Mouse (Mus musculus) lung, postnatal 0 days (tissue): ENCODE results near the gene Gpr33. TPM values are rescaled to one million over a fixed set of nuclear protein-coding genes. Genes with fewer than 3 reads are reported as not detected.

Experiments
- ATAC-seq: fragments of 200-750 bp; cut with Nextera tagmentation; 2 replicates; pipeline ENCODE4 v1.8.0; 2017; ENCODE audit warnings: moderate library complexity
- DNase-seq: peaks from one replicate; pipeline ENCODE4 v3.0.0-alpha.2; 2016; ENCODE audit warnings: low spot score
- H3K27ac ChIP-seq: fragments of 300-500 bp; sonication (generic); 2 replicates; pipeline ENCODE4 v1.5.1; 2014; ENCODE audit warnings: antibody characterized with exemption, mild to moderate bottlenecking, low read length, mixed read lengths
- H3K27me3 ChIP-seq: fragments of 300-500 bp; sonication (generic); replicated peaks from 2 replicates; pipeline ENCODE4 v1.6.1; 2014; ENCODE audit warnings: low read length, mixed read lengths; ENCODE audit not compliant: insufficient read depth
- H3K36me3 ChIP-seq: fragments of 300-500 bp; sonication (generic); 2 replicates; pipeline ENCODE4 v1.6.1; 2014; ENCODE audit warnings: low read length, mixed read lengths; ENCODE audit not compliant: insufficient read depth
- H3K4me1 ChIP-seq: fragments of 300-500 bp; sonication (generic); 2 replicates; pipeline ENCODE4 v1.6.1; 2014; ENCODE audit warnings: antibody characterized with exemption, low read depth, low read length, mixed read lengths; ENCODE audit not compliant: insufficient read depth
- H3K4me2 ChIP-seq: fragments of 300-500 bp; sonication (generic); replicated peaks from 2 replicates; pipeline ENCODE4 v1.6.1; 2014; ENCODE audit warnings: low read depth, mild to moderate bottlenecking, low read length, moderate library complexity, mixed read lengths
- H3K4me3 ChIP-seq: fragments of 300-500 bp; sonication (generic); 2 replicates; pipeline ENCODE4 v1.5.1; 2014; ENCODE audit warnings: low read depth, low read length
- H3K9ac ChIP-seq: fragments of 300-500 bp; sonication (generic); replicated peaks from 2 replicates; pipeline ENCODE4 v1.6.1; 2014; ENCODE audit warnings: low read depth, mild to moderate bottlenecking
- H3K9me3 ChIP-seq: fragments of 300-500 bp; sonication (generic); 2 replicates; pipeline ENCODE4 v1.6.1; 2016; ENCODE audit warnings: low read length, mixed read lengths
- CTCF ChIP-seq: IDR thresholded peaks from 2 replicates; pipeline ENCODE4 v1.5.1; 2016; ENCODE audit warnings: antibody characterized with exemption, mild to moderate bottlenecking
- EP300 ChIP-seq: IDR thresholded peaks from 2 replicates; pipeline ENCODE4 v1.6.1; 2016; ENCODE audit warnings: antibody characterized with exemption, mild to moderate bottlenecking, control low read depth
- WGBS: fragments of 180-500 bp; shearing (Covaris S2); extraction: QIAGEN DNeasy Blood & Tissue Kit; methylation state at CpG from one replicate; pipeline ENCODE4 v1.1.7; 2014; 5-methylcytosine and 5-hydroxymethylcytosine counted together
- polyA plus RNA-seq: library from polyadenylated mRNA; unstranded; fragments of >200 nt; fragmentation: Nextera tagmentation; extraction: Ambion mirVana; gene quantifications from 2 replicates; pipeline ENCODE4 v1.2.1, GENCODE M21; 2015

The Gpr33 gene
- polyA plus RNA-seq, 1 experiment from 2014 or later = not detected

DNA sequence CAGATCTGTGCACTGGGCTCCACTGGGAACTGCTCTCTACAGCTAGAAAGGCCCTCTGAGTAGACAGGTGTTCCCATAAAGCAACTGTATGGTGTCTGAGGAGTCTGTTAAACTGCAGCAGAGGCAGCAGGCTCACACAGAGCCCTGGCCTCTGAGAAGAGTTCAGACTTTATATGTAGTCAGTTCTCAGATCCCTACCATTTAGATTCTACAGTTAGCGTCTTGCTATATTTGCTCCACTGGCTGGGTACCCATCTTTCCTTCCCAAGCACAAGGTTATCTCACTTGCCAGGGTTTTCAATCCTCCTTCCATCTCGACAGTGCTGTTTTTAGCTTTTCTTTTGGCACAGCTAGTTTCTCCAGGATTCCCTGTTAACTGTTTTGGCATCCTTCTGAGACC lies 37.2 kb downstream of the Gpr33 start:
- Histone ChIP-seq H3K4me1 (no peaks in the 10 kb centered on the region), H3K36me3 (no peaks in the 10 kb centered on the region), H3K9me3 (no peaks in the 10 kb centered on the region), H3K27me3 (no peaks in the 10 kb centered on the region), H3K27ac (no peak overlapping the region), H3K4me3 (no peak overlapping the region), H3K4me2 (no peak overlapping the region), H3K9ac (no peak overlapping the region)
- 71% methylated on average over 2 of the region's 2 CpGs for WGBS
- no peak for ATAC-seq
- TF ChIP-seq CTCF = no peak
- TF ChIP-seq EP300 = no peak
- no peak for DNase-seq

DNA sequence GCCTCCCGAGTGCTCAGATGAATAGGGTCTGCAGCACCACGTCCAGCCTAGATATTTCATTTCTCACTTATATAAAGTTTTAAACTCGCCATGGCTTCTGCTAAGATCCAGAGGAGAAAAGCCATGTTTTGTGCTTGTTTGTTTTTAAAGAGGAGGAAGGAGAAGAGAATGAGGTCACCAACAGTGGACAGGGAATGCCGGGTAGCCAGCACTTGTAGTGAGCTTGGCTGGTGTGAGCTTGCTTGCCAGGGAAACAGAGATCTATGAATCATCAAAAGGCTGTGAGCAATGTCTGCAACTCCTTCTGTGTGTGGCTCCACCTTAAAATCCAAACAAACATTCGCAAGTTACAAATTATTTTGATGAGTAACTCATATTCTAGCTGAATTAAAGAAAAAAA lies 39.3 kb downstream of the Gpr33 start:
- Histone ChIP-seq H3K27me3 (no peaks in the 10 kb centered on the region), H3K9me3 (no peaks in the 10 kb centered on the region), H3K9ac (no peak overlapping the region), H3K4me3 (no peak overlapping the region), H3K4me1 (no peaks in the 10 kb centered on the region), H3K27ac (no peak overlapping the region), H3K4me2 (no peak overlapping the region), H3K36me3 (no peaks in the 10 kb centered on the region)
- WGBS = 83% methylated on average over 5 of the region's 5 CpGs
- ATAC-seq = no peak
- DNase-seq = no peak
- TF ChIP-seq EP300 = no peak
- TF ChIP-seq CTCF = no peak

DNA sequence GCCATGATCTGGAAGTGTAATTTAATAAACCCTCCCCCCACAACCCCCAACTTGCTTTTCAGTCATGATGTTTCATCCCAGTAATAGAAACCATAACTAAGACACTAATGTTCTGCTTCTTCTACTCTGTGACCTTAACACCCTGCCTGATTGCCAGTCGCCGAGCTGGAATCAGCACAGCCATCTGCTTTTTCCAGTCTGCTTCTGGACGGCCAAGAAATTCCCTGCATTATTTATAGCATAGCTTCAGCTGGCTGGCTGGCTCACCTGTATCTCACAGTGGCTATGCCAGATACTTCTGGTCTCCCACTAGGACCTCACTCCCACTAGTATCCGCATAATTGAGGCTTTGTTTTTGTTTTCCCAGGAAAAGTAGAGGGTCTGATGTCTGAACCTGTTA lies 42.0 kb downstream of the Gpr33 start:
- DNase-seq (no peak), ATAC-seq (no peak)
- no peak overlapping the region for H3K4me2 ChIP-seq
- no peak overlapping the region for H3K4me3 ChIP-seq
- TF ChIP-seq EP300 (no peak), CTCF (no peak)
- no peaks in the 10 kb centered on the region for H3K36me3 ChIP-seq
- no peak overlapping the region for H3K27ac ChIP-seq
- no peaks in the 10 kb centered on the region for H3K4me1 ChIP-seq
- no peaks in the 10 kb centered on the region for H3K9me3 ChIP-seq
- H3K9ac ChIP-seq = no peak overlapping the region
- WGBS = 60% methylated on average over 4 of the region's 4 CpGs
- no peaks in the 10 kb centered on the region for H3K27me3 ChIP-seq

DNA sequence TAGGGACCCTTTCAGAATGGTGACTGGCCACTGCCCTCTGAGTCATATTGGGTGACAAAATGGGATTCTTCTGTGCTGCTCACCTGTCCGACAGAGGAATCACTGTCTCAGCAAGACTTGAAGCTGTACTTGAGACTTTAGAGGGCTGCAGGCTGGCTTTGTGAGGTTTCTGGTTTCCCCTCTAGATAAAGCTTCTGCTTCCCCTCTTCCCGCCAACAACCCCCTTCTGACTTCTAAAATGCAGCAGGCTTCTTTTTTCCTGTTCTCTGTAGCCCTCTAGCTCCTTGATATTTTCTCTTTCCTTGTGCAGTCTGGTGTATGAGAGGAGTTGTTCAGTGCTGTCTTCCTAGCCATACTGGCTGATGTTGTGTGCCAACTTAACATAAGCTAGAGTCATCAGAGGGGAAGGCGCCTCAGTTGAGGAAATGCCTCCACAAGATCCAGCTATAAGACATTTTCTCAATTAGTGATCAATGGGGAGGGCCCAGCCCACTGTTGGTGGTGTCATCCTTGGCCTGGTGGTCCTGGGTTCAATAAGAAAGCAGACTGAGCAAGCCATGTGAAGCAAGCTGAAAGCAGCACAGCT lies 42.6 kb downstream of the Gpr33 start:
- no peak for ATAC-seq
- Histone ChIP-seq H3K27me3 (no peaks in the 10 kb centered on the region), H3K36me3 (no peaks in the 10 kb centered on the region), H3K9ac (no peak overlapping the region), H3K27ac (no peak overlapping the region), H3K4me1 (no peaks in the 10 kb centered on the region), H3K9me3 (no peaks in the 10 kb centered on the region), H3K4me3 (no peak overlapping the region), H3K4me2 (no peak overlapping the region)
- 86% methylated on average over 3 of the region's 3 CpGs for WGBS
- DNase-seq = no peak
- TF ChIP-seq CTCF = no peak
- no peak for TF ChIP-seq EP300

DNA sequence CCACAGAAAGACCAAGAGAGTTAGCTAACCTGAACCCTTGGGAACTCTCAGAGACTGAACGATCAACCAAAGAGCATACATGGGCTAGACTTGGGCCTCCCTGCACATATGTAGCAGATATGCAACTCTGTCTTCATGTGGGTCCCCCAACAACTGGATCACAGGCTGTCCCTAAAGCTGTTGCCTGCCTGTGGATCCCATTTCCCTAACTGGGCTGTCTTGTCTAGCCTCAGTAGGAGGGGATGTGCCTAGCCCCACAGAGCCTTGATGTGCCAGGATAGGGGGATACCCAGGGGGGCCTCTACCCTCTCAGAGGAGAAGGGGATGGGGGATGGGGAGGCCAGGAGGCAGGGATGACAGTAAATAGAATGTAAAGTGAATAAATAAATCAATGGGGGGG lies 44.2 kb downstream of the Gpr33 start:
- Histone ChIP-seq H3K27me3 (no peaks in the 10 kb centered on the region), H3K4me2 (no peak overlapping the region), H3K9ac (no peak overlapping the region), H3K4me1 (no peaks in the 10 kb centered on the region), H3K36me3 (no peaks in the 10 kb centered on the region), H3K4me3 (no peak overlapping the region), H3K9me3 (no peaks in the 10 kb centered on the region), H3K27ac (no peak overlapping the region)
- DNase-seq (no peak), ATAC-seq (no peak)
- TF ChIP-seq EP300 (no peak), CTCF (no peak)
- WGBS = 88% methylated on average over 1 of the region's 1 CpGs

DNA sequence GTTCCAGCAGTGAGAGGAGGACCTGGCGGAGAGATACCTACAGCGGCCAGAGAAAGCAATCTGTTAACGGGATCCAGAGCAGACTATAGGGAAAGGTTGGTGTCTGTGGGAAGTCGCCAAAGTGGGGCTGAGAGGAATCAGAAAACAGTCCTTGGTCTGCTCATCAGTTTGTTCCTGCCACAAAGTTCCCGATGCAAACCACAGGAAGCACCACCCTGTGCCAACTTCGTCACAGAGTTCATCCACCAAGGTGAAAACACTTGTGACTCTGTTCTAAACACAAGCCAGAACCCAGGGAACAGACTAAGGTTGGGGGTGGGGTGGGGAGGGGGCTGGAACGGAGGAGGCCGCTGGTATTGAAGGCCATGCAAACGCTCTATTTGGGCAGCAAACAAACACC lies 51.3 kb downstream of the Gpr33 start:
- H3K27ac ChIP-seq = no peak overlapping the region
- H3K4me2 ChIP-seq = no peak overlapping the region
- no peak overlapping the region for H3K9ac ChIP-seq
- H3K27me3 ChIP-seq = no peaks in the 10 kb centered on the region
- no peak for ATAC-seq
- no peak for TF ChIP-seq EP300
- no peak for TF ChIP-seq CTCF
- H3K36me3 ChIP-seq = no peaks in the 10 kb centered on the region
- H3K9me3 ChIP-seq = no peaks in the 10 kb centered on the region
- H3K4me1 ChIP-seq = no peaks in the 10 kb centered on the region
- no peak overlapping the region for H3K4me3 ChIP-seq
- WGBS = 55% methylated on average over 9 of the region's 9 CpGs
- no peak for DNase-seq

DNA sequence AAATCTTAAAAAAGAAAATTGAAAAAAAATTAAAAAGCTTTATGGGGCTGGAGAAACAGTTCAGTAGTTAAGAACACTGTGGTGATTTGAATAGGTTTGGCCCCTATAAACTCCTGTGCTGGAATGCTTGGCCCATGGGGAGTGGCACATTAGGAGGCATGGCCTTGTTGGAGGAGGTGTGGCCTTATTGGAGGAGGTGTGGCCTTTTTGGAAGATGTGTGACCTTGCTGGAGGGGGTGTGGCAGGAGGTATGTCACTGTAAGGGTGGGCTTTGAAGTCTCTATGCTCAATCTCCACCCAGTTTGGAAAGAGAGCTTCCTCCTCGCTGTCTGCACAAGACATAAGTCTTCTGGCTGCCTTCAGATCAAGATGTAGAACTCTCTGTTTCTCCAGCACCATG lies 53.5 kb downstream of the Gpr33 start:
- Histone ChIP-seq H3K9ac (no peak overlapping the region), H3K9me3 (no peaks in the 10 kb centered on the region), H3K4me1 (no peaks in the 10 kb centered on the region), H3K4me3 (no peak overlapping the region), H3K4me2 (no peak overlapping the region), H3K36me3 (no peaks in the 10 kb centered on the region), H3K27ac (no peak overlapping the region), H3K27me3 (no peaks in the 10 kb centered on the region)
- no peak for DNase-seq
- no peak for ATAC-seq
- 75% methylated on average over 1 of the region's 1 CpGs for WGBS
- TF ChIP-seq EP300 = no peak
- TF ChIP-seq CTCF = no peak

Other genes starting within 250 kb of the Gpr33 start
- gene Hectd1, start 198.5 kb downstream of the Gpr33 start, polyA plus RNA-seq = 27.5 and 31.8 TPM in 2 replicates
- 5.0 and 5.4 TPM in 2 replicates for gene Heatr5a, start 56.7 kb downstream of the Gpr33 start, polyA plus RNA-seq
- gene Dtd2, start 21.6 kb downstream of the Gpr33 start, polyA plus RNA-seq = 18.2 and 20.1 TPM in 2 replicates
- gene Nubpl, start 69.7 kb upstream of the Gpr33 start, polyA plus RNA-seq = 6.8 and 8.6 TPM in 2 replicates